Mouse (Mus musculus): Measurements from ENCODE around the gene Mars2. TPM values are rescaled to one million over a fixed set of nuclear protein-coding genes. Genes with fewer than 3 reads are reported as not detected.
A peak's percentile ranks its signal among the peaks of the same experiment; 100 is the strongest.

The Mars2 gene
- polyA plus RNA-seq, 1 experiment from 2014 or later, result 5.6 TPM

DNA sequence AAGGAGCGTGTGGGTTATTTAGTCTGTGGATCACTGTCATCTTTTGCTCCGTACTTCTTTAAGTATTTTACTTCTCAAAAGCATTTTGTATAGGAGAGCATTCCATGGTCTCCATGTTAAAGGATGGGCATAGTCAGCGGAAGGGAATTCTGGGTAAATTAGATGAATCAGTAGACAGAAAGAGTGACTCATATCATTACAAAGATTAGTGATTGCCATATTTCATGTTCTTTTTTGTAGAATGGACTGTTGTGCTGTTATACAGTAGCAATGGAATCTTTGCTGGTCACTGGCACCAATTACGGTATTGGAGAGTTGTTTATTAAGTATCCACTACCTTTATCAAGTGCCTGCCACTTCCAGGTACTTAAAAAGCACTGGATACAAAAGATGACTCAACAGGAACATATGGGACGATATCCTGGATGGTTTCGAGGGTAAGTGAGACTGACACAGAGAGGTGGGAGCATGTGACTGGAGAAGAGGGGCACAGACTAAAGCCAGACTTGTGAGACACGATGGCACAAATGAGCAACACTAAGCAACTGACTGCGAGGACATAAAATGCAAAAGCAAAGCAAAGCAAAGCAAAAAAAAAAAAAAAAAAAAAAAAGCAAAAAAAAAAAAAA, 8.6 kb upstream of the Mars2 start:
- H3K27me3 ChIP-seq (replicated peaks; ENCODE audit: control insufficient read depth, insufficient read depth, low read length), result peaks cover 12% of the 10 kb centered on the region
- ATAC-seq (replicated peaks; ENCODE audit: low FRiP score) (no peak), DNase-seq (ENCODE audit: low spot score) (no peak)
- no peak overlapping the region for H3K4me2 ChIP-seq
- H3K36me3 ChIP-seq (ENCODE audit: control insufficient read depth, insufficient read depth, low read length), result no peaks in the 10 kb centered on the region
- no peaks in the 10 kb centered on the region for H3K9me3 ChIP-seq (ENCODE audit: control insufficient read depth, low read length)
- H3K4me1 ChIP-seq (replicated peaks; ENCODE audit: control insufficient read depth, insufficient read depth, low read length), result no peaks in the 10 kb centered on the region
- H3K27ac ChIP-seq (ENCODE audit: low read depth, low read length), result no peak overlapping the region
- H3K9ac ChIP-seq (ENCODE audit: low read depth, low read length), result no peak overlapping the region
- no peak overlapping the region for H3K4me3 ChIP-seq (ENCODE audit: low read depth, low read length)
- WGBS, result 78% methylated on average over 8 of the region's 8 CpGs

DNA sequence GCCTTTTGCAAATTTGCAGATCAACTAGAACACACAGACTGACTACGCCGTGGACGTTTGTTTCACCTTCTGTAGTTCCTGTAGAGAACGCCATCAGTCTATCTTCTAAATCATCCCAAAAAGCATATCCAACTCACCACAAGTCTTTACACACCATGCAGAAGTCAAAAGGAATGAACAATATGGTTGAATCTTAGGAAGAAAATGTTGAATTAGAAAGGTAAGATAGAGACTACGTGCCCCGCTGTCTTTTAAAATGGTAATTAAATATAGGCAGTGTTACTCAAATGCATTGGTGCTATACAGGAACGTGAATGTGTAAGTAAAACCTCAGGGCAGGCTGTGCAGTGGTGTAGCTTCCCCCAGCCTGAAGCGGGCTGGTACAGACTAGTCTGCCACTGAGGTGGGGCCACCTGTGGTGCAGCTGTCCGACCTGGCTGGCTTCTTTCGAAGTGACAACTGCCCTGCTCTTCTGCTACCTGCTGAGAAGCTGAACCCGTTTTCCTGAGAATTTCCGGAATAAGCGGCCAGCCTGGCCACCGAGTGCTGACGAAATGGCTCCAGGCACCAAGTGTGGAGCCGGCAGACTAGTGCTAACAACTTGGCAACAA, 2.0 kb upstream of the Mars2 start:
- no peak overlapping the region for H3K4me2 ChIP-seq
- H3K4me1 ChIP-seq (replicated peaks; ENCODE audit: control insufficient read depth, insufficient read depth, low read length), result peaks cover 5% of the 10 kb centered on the region
- H3K9ac ChIP-seq (ENCODE audit: low read depth, low read length), result no peak overlapping the region
- DNase-seq (ENCODE audit: low spot score) (no peak), ATAC-seq (replicated peaks; ENCODE audit: low FRiP score) (no peak)
- no peak overlapping the region for H3K4me3 ChIP-seq (ENCODE audit: low read depth, low read length)
- H3K9me3 ChIP-seq (ENCODE audit: control insufficient read depth, low read length), result no peaks in the 10 kb centered on the region
- no peak overlapping the region for H3K27ac ChIP-seq (ENCODE audit: low read depth, low read length)
- 58% methylated on average over 16 of the region's 16 CpGs for WGBS
- H3K36me3 ChIP-seq (ENCODE audit: control insufficient read depth, insufficient read depth, low read length), result no peaks in the 10 kb centered on the region
- no peaks in the 10 kb centered on the region for H3K27me3 ChIP-seq (replicated peaks; ENCODE audit: control insufficient read depth, insufficient read depth, low read length)

GRCm38 (mm10) chr1:55236487-55236886, 490 bp upstream of the Mars2 start:
- H3K4me3 ChIP-seq (ENCODE audit: low read depth, low read length), result peak overlapping the region; percentile 93
- peak overlapping the region; percentile 84 for H3K9ac ChIP-seq (ENCODE audit: low read depth, low read length)
- H3K4me2 ChIP-seq, result peak overlapping the region; percentile 98
- peaks cover 8% of the 10 kb centered on the region for H3K4me1 ChIP-seq (replicated peaks; ENCODE audit: control insufficient read depth, insufficient read depth, low read length)
- peak overlapping the region; percentile 21; the same call in 1 of the 2 replicates for H3K27ac ChIP-seq (ENCODE audit: low read depth, low read length)
- no peak for ATAC-seq (replicated peaks; ENCODE audit: low FRiP score)
- DNase-seq (ENCODE audit: low spot score), result no peak
- H3K36me3 ChIP-seq (ENCODE audit: control insufficient read depth, insufficient read depth, low read length), result no peaks in the 10 kb centered on the region; the same call in 1 of the 2 replicates
- no peaks in the 10 kb centered on the region for H3K27me3 ChIP-seq (replicated peaks; ENCODE audit: control insufficient read depth, insufficient read depth, low read length)
- no peaks in the 10 kb centered on the region for H3K9me3 ChIP-seq (ENCODE audit: control insufficient read depth, low read length)
- WGBS, result 31% methylated on average over 5 of the region's 5 CpGs

- peaks cover 8% of the 10 kb centered on the region for H3K4me1 ChIP-seq (replicated peaks; ENCODE audit: control insufficient read depth, insufficient read depth, low read length)
- H3K27me3 ChIP-seq (replicated peaks; ENCODE audit: control insufficient read depth, insufficient read depth, low read length), result no peaks in the 10 kb centered on the region
- peak overlapping the region; percentile 74 for H3K27ac ChIP-seq (ENCODE audit: low read depth, low read length)
- DNase-seq (ENCODE audit: low spot score), result no peak
- peak overlapping the region; percentile 98 for H3K4me2 ChIP-seq
- peak; percentile 46 for ATAC-seq (replicated peaks; ENCODE audit: low FRiP score)
- H3K4me3 ChIP-seq (ENCODE audit: low read depth, low read length), result peak overlapping the region; percentile 93
- no peaks in the 10 kb centered on the region for H3K9me3 ChIP-seq (ENCODE audit: control insufficient read depth, low read length)
- WGBS, result 0% methylated on average over 23 of the region's 23 CpGs
- peak overlapping the region; percentile 84 for H3K9ac ChIP-seq (ENCODE audit: low read depth, low read length)
- H3K36me3 ChIP-seq (ENCODE audit: control insufficient read depth, insufficient read depth, low read length), result peaks cover 2% of the 10 kb centered on the region; the same call in 1 of the 2 replicates
Measured at GRCm38 (mm10) chr1:55237643-55238161, 725 bp downstream of the Mars2 start.

DNA sequence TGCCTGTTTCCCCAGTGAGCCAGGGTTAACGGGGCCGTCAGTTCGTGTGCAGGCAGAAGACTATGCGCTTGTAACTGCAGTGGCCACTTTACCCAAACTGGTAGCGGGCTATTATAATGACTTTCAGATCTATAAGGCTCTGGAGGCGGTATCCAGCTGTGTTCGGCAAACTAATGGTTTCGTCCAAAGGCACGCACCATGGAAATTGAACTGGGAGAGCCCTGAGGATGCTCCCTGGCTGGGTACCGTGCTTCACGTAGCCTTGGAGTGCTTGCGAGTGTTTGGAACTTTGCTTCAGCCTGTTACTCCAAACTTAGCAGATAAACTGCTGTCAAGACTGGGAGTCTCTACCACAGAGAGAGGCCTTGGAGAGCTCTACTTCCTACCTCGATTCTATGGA, 1.5 kb downstream of the Mars2 start:
- Histone ChIP-seq H3K27ac (ENCODE audit: low read depth, low read length) (no peak overlapping the region), H3K9me3 (ENCODE audit: control insufficient read depth, low read length) (no peaks in the 10 kb centered on the region)

GRCm38 (mm10) chr1:55239237-55239636, 2.3 kb downstream of the Mars2 start:
- no peak for DNase-seq (ENCODE audit: low spot score)
- ATAC-seq (replicated peaks; ENCODE audit: low FRiP score), result no peak
- Histone ChIP-seq H3K4me1 (replicated peaks; ENCODE audit: control insufficient read depth, insufficient read depth, low read length) (peaks cover 8% of the 10 kb centered on the region), H3K9ac (ENCODE audit: low read depth, low read length) (no peak overlapping the region), H3K27me3 (replicated peaks; ENCODE audit: control insufficient read depth, insufficient read depth, low read length) (no peaks in the 10 kb centered on the region), H3K36me3 (ENCODE audit: control insufficient read depth, insufficient read depth, low read length) (peaks cover 2% of the 10 kb centered on the region; the same call in 1 of the 2 replicates), H3K9me3 (ENCODE audit: control insufficient read depth, low read length) (no peaks in the 10 kb centered on the region), H3K27ac (ENCODE audit: low read depth, low read length) (no peak overlapping the region), H3K4me2 (peak overlapping the region; percentile 98), H3K4me3 (ENCODE audit: low read depth, low read length) (peak overlapping the region; percentile 93)
- 4% methylated on average over 1 of the region's 1 CpGs for WGBS

More for the DNA sequence above, 1.5 kb downstream of the Mars2 start:
- Histone ChIP-seq H3K4me2 (peak overlapping the region; percentile 98), H3K4me3 (ENCODE audit: low read depth, low read length) (peak overlapping the region; percentile 93), H3K4me1 (replicated peaks; ENCODE audit: control insufficient read depth, insufficient read depth, low read length) (peaks cover 8% of the 10 kb centered on the region), H3K9ac (ENCODE audit: low read depth, low read length) (peak overlapping the region; percentile 84), H3K27me3 (replicated peaks; ENCODE audit: control insufficient read depth, insufficient read depth, low read length) (no peaks in the 10 kb centered on the region), H3K36me3 (ENCODE audit: control insufficient read depth, insufficient read depth, low read length) (peaks cover 2% of the 10 kb centered on the region; the same call in 1 of the 2 replicates)
- whole genome bisulfite sequencing, result 31% methylated on average over 13 of the region's 13 CpGs
- no peak for ATAC-seq (replicated peaks; ENCODE audit: low FRiP score)
- DNase-seq (ENCODE audit: low spot score), result no peak

DNA sequence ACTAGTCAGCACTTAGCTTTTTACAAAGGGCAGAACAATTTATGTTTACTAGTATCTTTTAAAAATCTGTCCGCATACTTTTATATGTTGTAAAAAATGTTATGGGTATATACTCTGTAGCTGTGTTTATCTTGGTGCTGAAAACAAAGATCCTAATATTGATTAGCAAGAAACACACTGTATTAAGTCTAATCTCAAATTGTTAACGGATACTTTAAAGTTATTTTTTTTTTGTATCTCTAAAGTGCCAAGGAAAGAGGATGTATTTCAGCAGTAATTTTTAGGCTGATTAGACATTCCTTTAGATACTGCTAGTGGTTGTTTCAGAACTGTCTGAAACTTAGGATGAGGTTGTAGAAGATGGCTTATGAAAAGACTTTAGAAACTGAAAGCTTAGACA, 9.4 kb downstream of the Mars2 start:
- 79% methylated on average over 2 of the region's 2 CpGs for WGBS
- Histone ChIP-seq H3K4me2 (no peak overlapping the region), H3K9me3 (ENCODE audit: control insufficient read depth, low read length) (no peaks in the 10 kb centered on the region), H3K4me3 (ENCODE audit: low read depth, low read length) (no peak overlapping the region), H3K36me3 (ENCODE audit: control insufficient read depth, insufficient read depth, low read length) (0 out of 2 replicates have a peak, but pooled peaks cover 2% of the 10 kb centered on the region), H3K4me1 (replicated peaks; ENCODE audit: control insufficient read depth, insufficient read depth, low read length) (no peaks in the 10 kb centered on the region), H3K9ac (ENCODE audit: low read depth, low read length) (no peak overlapping the region), H3K27me3 (replicated peaks; ENCODE audit: control insufficient read depth, insufficient read depth, low read length) (no peaks in the 10 kb centered on the region), H3K27ac (ENCODE audit: low read depth, low read length) (no peak overlapping the region)
- ATAC-seq (replicated peaks; ENCODE audit: low FRiP score) (no peak), DNase-seq (ENCODE audit: low spot score) (no peak)

GRCm38 (mm10) chr1:55264385-55264784, 27.4 kb downstream of the Mars2 start:
- DNase-seq (ENCODE audit: low spot score), result no peak
- 12% methylated on average over 2 of the region's 2 CpGs for WGBS
- H3K9me3 ChIP-seq (ENCODE audit: control insufficient read depth, low read length), result no peaks in the 10 kb centered on the region
- no peaks in the 10 kb centered on the region for H3K27me3 ChIP-seq (replicated peaks; ENCODE audit: control insufficient read depth, insufficient read depth, low read length)
- no peaks in the 10 kb centered on the region for H3K36me3 ChIP-seq (ENCODE audit: control insufficient read depth, insufficient read depth, low read length)
- peaks cover 5% of the 10 kb centered on the region for H3K4me1 ChIP-seq (replicated peaks; ENCODE audit: control insufficient read depth, insufficient read depth, low read length)
- no peak overlapping the region for H3K4me3 ChIP-seq (ENCODE audit: low read depth, low read length)
- H3K4me2 ChIP-seq, result peak overlapping the region; percentile 33
- no peak overlapping the region for H3K27ac ChIP-seq (ENCODE audit: low read depth, low read length)
- ATAC-seq (replicated peaks; ENCODE audit: low FRiP score), result peak; percentile 56; the same call in 1 of the 2 replicates
- H3K9ac ChIP-seq (ENCODE audit: low read depth, low read length), result no peak overlapping the region

All from liver, embryonic 11.5 days (tissue).